Mouse (Mus musculus) retina, postnatal 1 day (tissue): ENCODE measurements around the gene Timp1.

Experiments
- DNase-seq: peaks from one replicate; pipeline ENCODE4 v3.0.0-alpha.2; 2012

The Timp1 gene

DNA sequence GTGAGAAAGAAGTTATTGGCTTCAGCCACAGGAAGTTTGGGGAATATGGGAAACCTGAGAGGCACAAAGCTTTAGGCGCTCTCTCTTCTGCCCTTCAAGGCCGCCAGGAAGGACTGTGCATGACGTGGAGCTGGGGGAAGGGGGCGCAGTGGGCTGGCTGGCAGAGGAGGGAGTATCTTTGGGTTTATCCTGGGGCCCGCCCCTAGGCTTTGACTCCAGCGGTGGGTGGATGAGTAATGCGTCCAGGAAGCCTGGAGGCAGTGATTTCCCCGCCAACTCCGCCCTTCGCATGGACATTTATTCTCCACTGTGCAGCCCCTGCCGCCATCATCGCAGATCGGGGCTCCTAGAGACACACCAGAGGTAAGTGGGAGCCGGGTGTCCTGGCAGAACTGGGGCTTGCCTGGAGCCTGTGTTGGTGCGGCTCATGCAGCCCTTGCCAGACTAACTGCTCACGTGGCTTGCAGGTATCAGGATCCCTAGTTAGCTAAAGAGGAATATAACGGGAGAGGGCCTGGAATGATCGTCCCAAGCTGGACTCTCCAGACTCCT, at the start of gene Timp1:
Timp1 (plus strand) TSS at position 205 of the 552 bp plus-strand sequence.
- DNase-seq: peak; percentile 32

DNA sequence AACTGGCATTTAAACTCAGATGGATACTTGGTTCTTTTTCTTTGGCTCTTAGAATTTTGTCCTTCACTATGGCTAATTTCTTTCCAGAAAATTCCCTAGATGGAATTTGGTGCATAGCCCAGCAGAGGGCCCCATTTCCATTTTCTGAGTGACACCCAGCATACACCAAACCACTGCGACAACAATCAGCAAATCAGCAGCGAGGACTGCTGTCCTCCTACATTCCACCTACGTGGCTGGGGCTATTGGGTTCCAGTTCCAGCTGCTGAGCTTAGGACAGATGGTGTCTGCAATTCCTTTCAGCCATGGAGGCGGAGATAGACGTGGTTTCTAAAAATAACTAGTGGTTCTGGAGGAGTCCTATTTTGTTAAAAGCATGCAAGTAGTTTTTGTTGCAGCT, 41.0 kb upstream of the Timp1 start:
- peak; percentile 71 for DNase-seq

DNA sequence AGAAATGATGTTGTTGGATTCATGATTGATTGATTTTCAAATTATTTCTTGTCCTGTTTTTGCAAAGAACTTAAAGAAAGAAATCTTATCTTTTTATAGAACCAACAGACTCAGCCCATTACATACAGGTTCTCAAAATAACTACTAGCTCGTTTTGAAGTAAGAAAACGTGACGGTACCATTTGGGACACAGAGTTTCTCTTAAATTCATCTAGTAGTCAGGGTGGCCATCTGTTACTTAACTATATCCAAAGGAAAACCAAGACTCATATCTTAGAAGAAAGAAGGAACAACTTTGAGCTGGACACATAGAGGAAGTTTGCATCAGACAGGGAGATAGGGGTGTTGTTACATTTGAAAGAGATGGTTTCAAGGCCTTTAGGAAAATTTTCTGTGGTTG, 22.7 kb upstream of the Timp1 start:
- no peak for DNase-seq

DNA sequence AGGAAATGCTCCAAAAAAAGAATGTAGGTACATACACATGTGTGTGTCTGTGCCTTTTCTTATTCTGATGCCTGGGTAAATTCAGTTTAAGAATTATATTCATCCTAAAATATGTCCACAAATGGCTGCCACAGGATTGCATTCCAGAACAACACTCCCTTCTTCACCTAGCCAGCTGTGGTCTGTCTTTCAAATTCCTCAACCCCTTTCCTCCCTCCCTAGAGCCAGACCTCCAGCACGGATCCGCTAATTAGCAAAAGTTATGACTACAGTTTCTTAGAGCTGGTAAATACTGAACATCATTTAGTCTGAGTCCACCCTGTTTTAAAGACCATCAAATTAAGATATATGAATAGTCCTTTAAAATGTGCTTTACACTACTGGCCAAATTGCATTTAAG, 22.1 kb upstream of the Timp1 start:
- DNase-seq: no peak

DNA sequence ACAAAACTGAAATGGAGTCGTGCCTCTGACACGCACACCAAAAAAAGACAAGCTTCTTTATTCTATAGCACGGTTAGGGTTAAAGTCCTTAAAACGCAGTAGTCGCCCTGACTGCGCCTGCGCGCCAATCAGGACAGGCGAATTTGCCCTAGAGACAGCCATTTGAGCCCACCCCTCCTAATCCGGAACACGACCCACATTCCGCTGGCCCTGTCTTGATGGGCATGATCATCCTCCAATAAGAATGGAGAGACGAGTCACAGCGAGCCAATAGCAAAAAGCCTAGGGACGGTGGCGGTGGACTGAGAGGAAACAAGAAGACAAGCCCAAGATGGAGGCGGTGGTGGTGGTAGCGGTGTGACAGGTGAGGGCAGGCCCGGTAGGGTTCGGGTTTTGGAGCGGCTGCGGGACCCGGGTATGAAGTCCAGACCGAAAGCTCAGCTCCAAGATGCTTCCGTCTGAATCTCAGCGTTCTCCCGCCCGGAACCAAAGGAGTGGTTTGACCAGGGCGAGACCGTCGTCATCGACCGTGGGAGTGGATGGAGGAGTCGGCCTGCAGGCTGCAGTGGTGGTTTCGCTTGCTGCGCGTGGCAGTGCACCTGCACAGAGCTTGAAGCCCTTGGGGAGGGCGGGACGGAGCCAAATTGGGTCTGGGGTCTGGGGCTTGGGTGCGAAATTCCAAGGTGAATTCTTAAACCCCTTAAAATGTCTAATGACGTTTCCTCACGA, 21.5 kb upstream of the Timp1 start:
- DNase-seq: peak; percentile 99

DNA sequence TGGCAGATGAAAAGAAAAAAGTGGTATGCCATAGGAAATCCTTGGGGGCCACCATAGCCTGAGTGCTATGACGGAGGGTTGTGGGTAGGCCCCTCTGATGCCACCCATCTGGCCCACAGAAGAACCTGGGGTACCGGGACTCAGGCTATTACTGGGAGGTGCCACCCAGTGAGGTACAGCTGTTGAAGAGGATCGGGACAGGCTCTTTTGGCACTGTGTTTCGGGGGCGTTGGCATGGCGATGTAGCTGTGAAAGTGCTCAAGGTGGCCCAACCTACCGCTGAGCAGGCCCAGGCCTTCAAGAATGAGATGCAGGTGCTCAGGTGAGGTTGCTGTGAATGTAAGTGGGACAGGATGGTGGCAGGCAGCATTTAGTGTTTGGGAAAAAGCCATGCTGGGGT, 16.2 kb upstream of the Timp1 start:
- DNase-seq: no peak

DNA sequence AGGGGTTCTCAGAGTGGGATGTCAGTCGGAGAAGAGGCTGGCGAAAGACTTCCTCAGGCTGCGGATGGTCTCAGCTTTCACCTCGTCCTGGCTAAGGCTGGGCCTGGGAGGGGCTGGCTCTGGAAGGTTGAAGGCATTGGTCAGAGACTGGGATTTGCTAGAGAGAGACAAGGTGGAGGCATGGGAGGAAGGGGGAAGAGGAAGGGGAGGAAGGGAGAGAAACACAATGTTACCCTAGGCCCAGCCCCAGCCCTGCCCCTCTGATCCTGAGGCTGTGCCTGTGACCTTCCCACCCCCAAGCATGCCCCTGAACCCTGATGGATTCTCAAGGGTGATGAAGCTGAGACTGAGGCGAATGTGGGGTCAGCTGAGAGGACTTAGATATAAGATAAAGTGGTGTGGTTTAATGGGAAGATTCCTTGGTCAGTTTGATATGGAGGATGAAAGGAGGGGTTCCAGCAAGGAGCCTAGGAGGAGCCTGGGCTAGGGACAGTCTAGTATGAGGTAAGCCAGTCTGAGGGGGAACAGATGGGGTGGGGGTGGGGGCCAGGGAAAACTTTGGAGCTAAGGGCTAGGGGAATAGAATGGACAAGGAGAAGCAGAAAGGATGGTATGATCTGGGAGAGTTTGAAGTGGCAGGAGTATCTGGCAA, 8.4 kb upstream of the Timp1 start:
- no peak for DNase-seq

DNA sequence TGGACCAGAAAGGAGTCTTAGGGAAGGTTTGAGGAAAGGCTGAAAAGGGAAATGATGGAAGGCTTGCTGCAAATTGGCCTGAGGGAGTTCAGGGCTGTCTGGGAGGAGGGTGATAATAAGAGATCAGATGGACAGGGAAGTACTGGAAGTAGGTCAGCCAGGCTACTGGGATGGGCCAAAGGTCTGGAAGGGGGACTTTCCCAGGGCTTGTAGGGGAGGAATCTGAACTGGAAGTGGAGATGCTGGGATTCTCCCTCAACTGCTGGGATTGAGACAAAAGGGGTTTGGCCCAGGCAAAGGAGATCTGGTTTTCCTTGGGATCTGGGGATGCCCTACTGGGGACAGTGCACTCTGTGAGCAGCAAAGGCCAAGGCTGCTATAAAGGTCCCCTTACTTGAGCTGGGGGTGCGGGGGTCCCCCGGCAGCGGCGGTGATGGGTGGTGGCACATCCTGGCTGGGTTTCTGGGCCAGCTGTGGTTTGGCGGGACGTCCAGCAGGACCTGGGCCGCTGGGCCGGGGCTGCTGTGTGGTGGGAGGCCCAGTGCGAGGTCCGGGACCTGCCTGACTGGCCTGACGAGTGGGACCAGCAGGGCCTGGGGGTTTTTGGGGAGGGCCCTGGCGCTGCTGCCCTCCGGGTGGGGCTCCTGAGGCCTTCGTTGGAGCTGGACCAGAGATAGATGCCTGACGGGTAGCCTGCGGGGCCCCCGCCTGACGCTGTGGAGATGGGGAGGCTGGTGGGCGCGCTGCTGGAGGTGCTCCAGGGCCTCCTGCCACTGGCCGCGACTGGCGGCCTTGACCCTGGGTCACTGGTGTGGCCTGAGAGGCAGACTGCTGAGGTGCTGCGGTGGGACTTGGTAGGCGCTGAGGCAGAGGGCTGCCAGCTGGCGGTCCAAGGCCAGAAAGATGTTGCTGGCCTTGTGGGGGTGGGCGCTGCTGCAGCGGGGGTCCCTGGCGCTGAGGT, 7.6 kb upstream of the Timp1 start:
- peak; percentile 56 for DNase-seq

DNA sequence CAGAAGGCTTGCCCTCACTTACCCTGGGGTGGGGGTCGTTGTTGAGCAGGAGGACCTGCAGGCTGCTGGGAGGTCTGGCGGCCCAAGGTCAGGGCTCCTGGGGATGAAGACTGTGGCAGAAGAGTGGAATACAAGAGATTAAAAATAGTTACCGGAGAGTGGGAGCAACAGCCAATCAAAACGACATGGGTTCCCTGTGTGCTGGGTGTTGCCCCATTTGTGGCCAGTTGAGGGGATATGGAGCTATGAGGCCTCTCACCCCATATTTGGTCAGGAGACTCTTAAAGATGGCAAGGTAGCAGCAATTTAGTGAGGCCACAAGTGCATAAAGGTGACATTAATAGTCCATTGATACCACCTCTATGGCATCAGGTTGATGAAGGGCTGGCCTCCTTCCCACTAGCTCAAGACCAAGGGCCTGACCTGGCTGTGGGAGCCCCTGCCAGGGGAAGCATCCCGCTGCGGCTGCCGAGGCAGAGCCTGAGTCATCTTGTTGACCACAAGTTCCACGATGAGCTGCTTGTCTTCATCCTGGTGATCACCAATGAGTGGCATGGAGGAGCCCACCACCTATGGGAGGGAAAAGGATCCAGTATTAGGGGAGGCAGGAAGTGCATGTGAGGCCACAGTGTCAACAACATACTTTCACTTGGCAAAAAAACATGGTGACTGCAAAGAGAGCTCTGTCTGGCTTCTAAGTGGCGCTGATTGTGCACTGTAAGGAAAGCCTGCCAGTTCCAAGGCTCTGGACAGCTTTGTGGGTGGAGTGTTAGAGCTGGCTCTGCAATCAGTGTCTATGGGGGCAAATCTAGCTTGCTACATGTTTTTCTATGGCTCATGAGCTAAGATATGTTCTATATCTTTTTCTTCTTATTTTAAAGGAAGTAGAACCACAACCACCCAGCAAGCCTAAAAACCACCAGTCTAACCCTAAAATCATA, 6.5 kb upstream of the Timp1 start:
- DNase-seq: no peak

DNA sequence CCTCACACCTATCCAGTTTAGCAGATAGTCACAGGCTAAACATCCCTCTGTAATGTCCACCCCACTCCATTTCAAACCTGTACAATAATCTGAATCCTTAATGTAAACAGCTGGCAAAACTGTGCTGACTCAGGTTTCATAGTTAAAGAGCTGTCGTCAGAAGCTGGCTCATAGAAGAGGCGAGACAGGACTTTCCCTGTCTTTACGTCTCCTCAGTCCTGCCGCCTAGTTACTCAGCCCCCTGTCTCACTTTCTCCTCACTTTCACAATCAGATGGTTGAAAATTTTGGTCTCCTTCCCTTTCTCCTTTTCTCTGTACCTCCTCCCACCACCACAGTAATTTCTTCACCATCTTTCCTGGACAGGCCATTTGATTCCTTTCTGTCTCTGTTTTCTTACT, 1.9 kb upstream of the Timp1 start:
- DNase-seq: no peak

DNA sequence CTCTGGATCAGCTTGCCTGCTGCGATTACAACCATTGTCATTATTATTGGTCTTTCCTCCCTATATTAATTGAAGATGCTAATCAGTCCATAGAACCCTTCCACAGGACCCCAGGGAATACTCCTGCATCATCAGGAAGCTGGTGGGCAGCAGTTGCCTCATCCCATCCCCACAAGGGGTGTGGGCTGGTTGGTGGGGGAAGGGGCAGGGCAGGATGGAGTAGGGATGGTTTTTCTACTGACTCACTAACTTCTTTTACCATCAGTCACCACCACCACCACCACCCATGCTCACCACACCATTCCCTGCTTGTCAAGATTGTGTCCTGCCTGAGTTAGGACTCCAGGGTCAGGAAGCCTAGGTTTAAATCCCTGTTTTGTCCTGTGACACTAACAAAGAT, 763 bp upstream of the Timp1 start:
- DNase-seq: no peak

DNA sequence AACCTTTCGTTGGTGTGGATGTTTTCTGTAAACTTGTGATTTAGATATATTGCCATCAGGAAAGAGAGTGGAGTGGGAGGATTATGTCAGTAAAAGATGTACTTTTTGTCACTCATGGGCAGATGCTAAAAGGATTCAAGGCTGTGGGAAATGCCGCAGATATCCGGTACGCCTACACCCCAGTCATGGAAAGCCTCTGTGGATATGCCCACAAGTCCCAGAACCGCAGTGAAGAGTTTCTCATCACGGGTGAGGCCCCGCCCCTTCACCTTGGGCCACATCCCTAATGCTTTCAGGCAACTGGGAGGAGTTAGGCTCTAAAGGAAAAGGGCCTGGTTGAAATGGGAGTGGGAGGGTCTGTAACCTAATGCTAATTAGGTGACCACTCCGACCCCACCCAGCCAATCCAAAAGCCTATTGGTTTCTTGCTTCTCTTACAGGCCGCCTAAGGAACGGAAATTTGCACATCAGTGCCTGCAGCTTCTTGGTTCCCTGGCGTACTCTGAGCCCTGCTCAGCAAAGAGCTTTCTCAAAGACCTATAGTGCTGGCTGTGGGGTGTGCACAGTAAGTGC, 3.0 kb downstream of the Timp1 start:
- no peak for DNase-seq

DNA sequence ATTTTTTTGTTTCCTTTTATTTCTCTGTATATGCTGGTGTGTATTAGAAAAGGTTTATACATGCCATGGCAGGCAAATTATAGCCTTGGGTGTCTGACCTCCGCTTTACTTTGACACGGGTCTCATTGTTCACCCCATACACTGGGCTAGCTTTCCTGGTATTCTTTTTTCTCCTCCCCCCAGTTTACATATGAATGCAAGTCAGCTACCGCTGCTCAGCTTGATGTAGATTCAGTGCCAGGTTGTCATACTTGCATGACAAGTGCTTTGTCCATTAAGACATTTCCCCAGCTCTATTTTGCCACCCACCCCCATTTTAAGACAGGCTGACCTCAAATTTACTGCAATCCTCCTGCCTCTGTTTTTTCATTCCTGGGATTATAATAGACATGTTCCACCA, 5.3 kb downstream of the Timp1 start:
- DNase-seq: no peak

DNA sequence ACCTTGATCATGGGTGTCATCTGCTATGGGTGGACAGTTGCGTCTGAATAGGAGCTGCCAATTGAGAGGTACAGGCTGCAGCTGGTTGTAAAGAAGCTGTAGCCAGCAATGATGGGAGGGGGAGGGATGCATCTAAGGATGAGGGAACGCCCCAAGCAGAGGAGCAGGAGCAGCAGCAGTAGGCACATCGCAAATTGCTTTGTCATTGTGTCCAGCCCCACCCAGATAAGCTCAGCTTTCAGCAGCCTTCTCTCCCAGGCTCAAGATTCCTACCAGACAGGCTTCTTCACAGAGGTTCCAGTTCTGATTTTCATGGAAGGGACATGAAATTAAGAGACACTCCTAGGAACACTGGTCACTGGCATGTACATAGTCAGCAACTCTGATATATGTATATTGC, 40.1 kb downstream of the Timp1 start:
- no peak for DNase-seq

DNA sequence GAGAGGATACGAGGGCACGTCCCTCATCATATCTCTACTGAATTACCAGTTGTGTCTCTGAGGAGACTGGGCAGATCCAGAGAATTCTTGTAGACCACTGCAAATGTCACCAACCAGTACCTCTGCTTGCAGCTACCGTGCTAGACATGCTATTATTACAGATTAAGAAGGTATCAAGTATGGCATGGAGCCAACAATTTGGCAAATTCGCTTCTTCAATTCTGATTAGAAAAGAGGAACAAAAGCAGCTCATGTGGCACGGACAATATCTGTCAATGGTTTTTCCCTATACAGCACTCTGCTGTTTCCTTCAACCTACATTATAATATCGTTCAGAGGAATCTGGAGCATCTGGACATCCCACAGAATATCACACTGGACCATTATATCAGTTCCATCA, 43.8 kb downstream of the Timp1 start:
- DNase-seq: no peak

DNA sequence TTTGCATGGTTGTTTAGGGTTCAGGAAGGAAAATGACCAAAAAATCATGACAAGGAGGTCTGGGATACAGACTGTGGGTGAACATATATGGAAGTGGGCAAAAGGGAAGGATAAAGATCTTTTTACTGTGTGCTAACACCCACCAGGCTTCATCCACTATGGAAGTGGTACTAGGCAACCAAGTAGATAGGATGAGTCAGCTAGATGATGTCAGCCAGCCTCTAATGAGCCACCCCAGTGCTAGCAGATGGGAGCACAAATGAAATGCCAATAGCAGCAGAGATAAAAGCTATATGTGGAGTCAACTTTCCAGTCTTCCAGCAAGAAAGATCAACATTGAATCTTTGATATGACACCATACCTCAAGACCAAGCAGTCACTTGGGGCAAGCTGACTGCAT, 45.1 kb downstream of the Timp1 start:
- DNase-seq: no peak

DNA sequence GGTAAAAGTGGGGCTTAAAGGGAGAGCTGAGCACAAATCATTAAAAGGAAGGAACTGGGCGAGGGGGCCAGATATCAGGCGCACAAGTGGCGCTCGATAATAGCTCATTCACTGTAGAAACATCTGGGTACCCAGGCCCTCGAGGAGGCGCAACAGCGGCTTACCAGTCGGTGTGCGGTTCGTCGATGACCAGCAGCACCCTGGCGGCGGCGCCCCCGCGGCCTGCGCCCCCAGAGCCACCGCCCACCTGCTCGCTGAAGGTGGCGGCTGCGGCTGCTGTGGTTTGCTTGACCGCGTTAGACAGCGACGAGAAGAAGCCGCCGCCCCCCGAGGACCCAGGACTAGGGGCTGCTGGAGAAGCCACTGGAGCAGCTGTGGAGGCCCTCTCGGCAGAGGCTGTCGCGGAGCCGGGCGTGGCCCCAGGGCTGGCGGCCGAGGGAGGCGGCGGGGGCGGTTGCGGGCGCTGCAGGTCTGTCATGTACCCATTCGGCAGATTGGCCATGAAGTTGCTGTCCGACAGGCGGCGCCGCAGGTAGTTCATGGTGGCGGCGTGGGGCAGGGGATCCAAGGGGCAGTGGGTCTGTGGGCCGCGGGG, 50.4 kb downstream of the Timp1 start:
- DNase-seq: no peak

DNA sequence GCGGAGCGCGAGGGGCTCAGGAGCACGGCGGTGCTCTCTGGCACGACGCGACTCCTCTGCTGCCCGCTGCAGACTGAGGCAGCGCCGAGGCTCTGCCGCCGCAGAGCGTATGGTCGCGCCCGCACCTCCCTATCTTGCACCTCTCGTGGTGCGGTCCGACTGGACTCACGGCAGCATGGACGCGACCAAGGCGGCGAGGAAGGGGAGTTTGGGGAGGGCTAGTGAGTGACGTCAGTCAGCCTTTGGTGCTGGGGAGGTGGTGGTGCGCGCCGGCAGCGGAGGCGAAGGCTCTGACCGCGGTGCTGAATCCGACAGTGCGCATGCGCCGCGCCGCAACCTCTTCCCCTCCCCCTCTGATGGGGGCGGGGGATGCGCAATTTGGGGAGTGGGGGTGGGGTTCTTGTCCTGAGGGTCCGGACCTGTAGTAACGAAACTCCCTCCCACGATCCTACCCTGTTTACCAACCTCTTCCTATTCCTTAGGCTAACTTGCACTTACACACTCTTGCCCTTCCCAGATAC, 50.9 kb downstream of the Timp1 start, which contains the start of gene Syn1:
Syn1 (minus strand) TSS at position 161 of the 521 bp plus-strand sequence.
- peak; percentile 94 for DNase-seq

DNA sequence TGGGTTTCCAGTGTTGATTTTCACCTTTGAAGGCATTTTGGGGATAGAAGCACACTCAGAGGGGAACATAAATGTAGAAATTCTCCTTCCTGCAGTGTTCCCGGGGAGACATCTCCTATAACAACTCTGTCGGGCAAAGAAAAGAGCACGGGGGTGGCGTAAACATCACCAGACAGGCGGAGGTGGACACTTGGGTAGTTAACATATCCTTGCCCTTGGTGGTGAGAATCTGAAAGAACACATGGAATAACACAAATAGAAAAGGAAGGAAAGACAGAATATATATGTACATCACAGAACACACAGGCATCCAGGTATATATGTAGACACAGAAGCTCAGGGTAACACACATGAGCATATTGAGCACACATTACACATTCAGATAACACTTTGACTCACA, 51.4 kb downstream of the Timp1 start:
- no peak for DNase-seq

DNA sequence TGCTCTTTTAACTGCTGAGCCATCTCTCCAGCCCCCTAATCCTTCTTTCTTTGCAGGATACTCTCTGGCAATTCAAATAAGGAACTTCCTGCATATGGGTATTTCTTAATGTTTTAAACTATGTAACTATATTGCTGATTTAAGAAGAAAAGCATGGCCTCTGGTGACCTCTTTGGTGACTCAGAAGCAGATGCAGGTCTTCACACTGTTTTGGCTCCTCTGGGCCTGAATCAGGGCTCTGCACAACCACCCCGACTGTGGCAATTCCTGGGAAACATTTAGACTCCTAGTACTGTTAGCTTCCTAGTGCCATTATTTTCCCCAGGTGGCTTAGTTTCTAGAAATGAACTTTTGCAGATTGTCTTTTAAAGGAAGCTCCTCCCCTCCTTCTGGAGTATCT, 53.5 kb downstream of the Timp1 start:
- no peak for DNase-seq
